Mouse (Mus musculus) heart, embryonic 12.5 days (tissue): ENCODE measurements at regions not wholly inside any gene's neighbourhood (a gene's known extent, or its start where the extent isn't known, plus 50 kb on each side); places are given as distances from the start of the nearest gene placed in this dataset.

Experiments
- ATAC-seq: fragments of 200-750 bp; cut with Nextera tagmentation; 2 replicates; pipeline ENCODE4 v1.8.0; 2017; ENCODE audit warnings: moderate TSS enrichment, moderate library complexity; ENCODE audit not compliant: insufficient number of reproducible peaks, low FRiP score
- H3K27ac ChIP-seq: fragments of 300-500 bp; sonication (generic); 2 replicates; pipeline ENCODE4 v1.5.1; 2016; ENCODE audit warnings: mild to moderate bottlenecking, moderate library complexity; ENCODE audit not compliant: poor library complexity, severe bottlenecking
- H3K27me3 ChIP-seq: fragments of 300-500 bp; sonication (generic); replicated peaks from 2 replicates; pipeline ENCODE4 v1.6.1; 2016; ENCODE audit warnings: mild to moderate bottlenecking, moderate library complexity
- H3K36me3 ChIP-seq: fragments of 300-500 bp; sonication (generic); 2 replicates; pipeline ENCODE4 v1.6.1; 2016; ENCODE audit warnings: mild to moderate bottlenecking, moderate library complexity
- H3K4me1 ChIP-seq: fragments of 300-500 bp; sonication (generic); replicated peaks from 2 replicates; pipeline ENCODE4 v1.6.1; 2016; ENCODE audit warnings: mild to moderate bottlenecking
- H3K4me2 ChIP-seq: fragments of 300-500 bp; sonication (generic); 2 replicates; pipeline ENCODE4 v1.6.1; 2016; ENCODE audit warnings: mild to moderate bottlenecking, moderate library complexity
- H3K4me3 ChIP-seq: fragments of 300-500 bp; sonication (generic); 2 replicates; pipeline ENCODE4 v1.5.1; 2016; ENCODE audit warnings: mild to moderate bottlenecking
- H3K9ac ChIP-seq: fragments of 300-500 bp; sonication (generic); 2 replicates; pipeline ENCODE4 v1.6.1; 2016; ENCODE audit warnings: mild to moderate bottlenecking, moderate library complexity
- H3K9me3 ChIP-seq: fragments of 300-500 bp; sonication (generic); replicated peaks from 2 replicates; pipeline ENCODE4 v1.6.1; 2016; ENCODE audit warnings: mild to moderate bottlenecking, moderate library complexity
- WGBS: fragments of 180-500 bp; shearing (Covaris S2); methylation state at CpG from one replicate; pipeline ENCODE4 v1.1.7; 2016; 5-methylcytosine and 5-hydroxymethylcytosine counted together

GRCm38 (mm10) chr1:33042424-33042823 lies 495.3 kb upstream of the Gm5415 start:
- Histone ChIP-seq H3K36me3 (no peaks in the 10 kb centered on the region), H3K9me3 (no peaks in the 10 kb centered on the region), H3K27me3 (no peaks in the 10 kb centered on the region), H3K4me1 (no peaks in the 10 kb centered on the region), H3K9ac (no peak overlapping the region), H3K4me2 (no peak overlapping the region), H3K27ac (no peak overlapping the region), H3K4me3 (no peak overlapping the region)
- WGBS = 53% methylated on average over 2 of the region's 2 CpGs
- no peak for ATAC-seq

GRCm38 (mm10) chr1:33040740-33041139 lies 493.6 kb upstream of the Gm5415 start:
- Histone ChIP-seq H3K4me1 (no peaks in the 10 kb centered on the region), H3K9ac (no peak overlapping the region), H3K4me2 (no peak overlapping the region), H3K27me3 (no peaks in the 10 kb centered on the region), H3K36me3 (no peaks in the 10 kb centered on the region), H3K9me3 (no peaks in the 10 kb centered on the region), H3K27ac (no peak overlapping the region), H3K4me3 (no peak overlapping the region)
- WGBS = 69% methylated on average over 4 of the region's 4 CpGs
- ATAC-seq = no peak

GRCm38 (mm10) chr1:33031991-33032390 lies 484.9 kb upstream of the Gm5415 start:
- H3K27me3 ChIP-seq = no peaks in the 10 kb centered on the region
- 65% methylated on average over 3 of the region's 3 CpGs for WGBS
- ATAC-seq = no peak
- H3K9me3 ChIP-seq = no peaks in the 10 kb centered on the region
- H3K4me2 ChIP-seq = no peak overlapping the region
- no peaks in the 10 kb centered on the region for H3K4me1 ChIP-seq
- no peak overlapping the region for H3K4me3 ChIP-seq
- no peak overlapping the region for H3K27ac ChIP-seq
- H3K9ac ChIP-seq = no peak overlapping the region
- H3K36me3 ChIP-seq = no peaks in the 10 kb centered on the region

GRCm38 (mm10) chr1:33026683-33027415 lies 479.8 kb upstream of the Gm5415 start:
- no peak for ATAC-seq
- Histone ChIP-seq H3K9ac (no peak overlapping the region), H3K4me1 (no peaks in the 10 kb centered on the region), H3K4me3 (no peak overlapping the region), H3K9me3 (no peaks in the 10 kb centered on the region), H3K4me2 (no peak overlapping the region), H3K36me3 (no peaks in the 10 kb centered on the region), H3K27ac (no peak overlapping the region), H3K27me3 (no peaks in the 10 kb centered on the region)
- 63% methylated on average over 8 of the region's 8 CpGs for WGBS

GRCm38 (mm10) chr1:33025379-33025778 lies 478.3 kb upstream of the Gm5415 start:
- Histone ChIP-seq H3K4me1 (no peaks in the 10 kb centered on the region), H3K36me3 (no peaks in the 10 kb centered on the region), H3K27me3 (no peaks in the 10 kb centered on the region), H3K27ac (no peak overlapping the region), H3K4me2 (no peak overlapping the region), H3K4me3 (no peak overlapping the region), H3K9ac (no peak overlapping the region), H3K9me3 (no peaks in the 10 kb centered on the region)
- no peak for ATAC-seq
- WGBS = 81% methylated on average over 7 of the region's 7 CpGs

- Histone ChIP-seq H3K4me1 (no peaks in the 10 kb centered on the region), H3K36me3 (no peaks in the 10 kb centered on the region), H3K4me2 (no peak overlapping the region), H3K4me3 (no peak overlapping the region), H3K27ac (no peak overlapping the region), H3K27me3 (no peaks in the 10 kb centered on the region), H3K9ac (no peak overlapping the region), H3K9me3 (no peaks in the 10 kb centered on the region)
- no peak for ATAC-seq
- 71% methylated on average over 4 of the region's 4 CpGs for WGBS
Observed at GRCm38 (mm10) chr1:33022852-33023251, 475.8 kb upstream of the Gm5415 start.

GRCm38 (mm10) chr1:33003992-33004391 lies 456.9 kb upstream of the Gm5415 start:
- Histone ChIP-seq H3K27me3 (no peaks in the 10 kb centered on the region), H3K27ac (no peak overlapping the region), H3K4me3 (no peak overlapping the region), H3K9me3 (no peaks in the 10 kb centered on the region), H3K4me1 (no peaks in the 10 kb centered on the region), H3K9ac (no peak overlapping the region), H3K4me2 (no peak overlapping the region), H3K36me3 (no peaks in the 10 kb centered on the region)
- WGBS = 78% methylated on average over 3 of the region's 3 CpGs
- ATAC-seq = no peak

GRCm38 (mm10) chr1:32964957-32965356 lies 417.9 kb upstream of the Gm5415 start:
- Histone ChIP-seq H3K27ac (no peak overlapping the region), H3K9ac (no peak overlapping the region), H3K4me2 (no peak overlapping the region), H3K27me3 (no peaks in the 10 kb centered on the region), H3K36me3 (no peaks in the 10 kb centered on the region), H3K9me3 (no peaks in the 10 kb centered on the region), H3K4me1 (no peaks in the 10 kb centered on the region), H3K4me3 (no peak overlapping the region)
- WGBS = 63% methylated on average over 3 of the region's 3 CpGs
- no peak for ATAC-seq

- Histone ChIP-seq H3K9me3 (no peaks in the 10 kb centered on the region), H3K36me3 (no peaks in the 10 kb centered on the region), H3K4me1 (no peaks in the 10 kb centered on the region), H3K27me3 (no peaks in the 10 kb centered on the region), H3K4me3 (no peak overlapping the region), H3K4me2 (no peak overlapping the region), H3K27ac (no peak overlapping the region), H3K9ac (no peak overlapping the region)
- WGBS = 79% methylated on average over 6 of the region's 6 CpGs
- ATAC-seq = no peak
Observed at GRCm38 (mm10) chr1:32959316-32959715, 412.2 kb upstream of the Gm5415 start.

GRCm38 (mm10) chr1:32946254-32946653 lies 399.2 kb upstream of the Gm5415 start:
- WGBS = 64% methylated on average over 4 of the region's 4 CpGs
- Histone ChIP-seq H3K36me3 (no peaks in the 10 kb centered on the region), H3K27me3 (no peaks in the 10 kb centered on the region), H3K9ac (no peak overlapping the region), H3K4me3 (no peak overlapping the region), H3K27ac (no peak overlapping the region), H3K4me1 (no peaks in the 10 kb centered on the region), H3K4me2 (no peak overlapping the region), H3K9me3 (no peaks in the 10 kb centered on the region)
- no peak for ATAC-seq

- H3K9ac ChIP-seq = no peak overlapping the region
- no peak overlapping the region for H3K4me3 ChIP-seq
- H3K4me2 ChIP-seq = no peak overlapping the region
- H3K9me3 ChIP-seq = no peaks in the 10 kb centered on the region
- no peak for ATAC-seq
- no peak overlapping the region for H3K27ac ChIP-seq
- H3K36me3 ChIP-seq = no peaks in the 10 kb centered on the region
- no peaks in the 10 kb centered on the region for H3K4me1 ChIP-seq
- 72% methylated on average over 3 of the region's 3 CpGs for WGBS
- no peaks in the 10 kb centered on the region for H3K27me3 ChIP-seq
Observed at GRCm38 (mm10) chr1:32930381-32930780, 383.3 kb upstream of the Gm5415 start.

- H3K9me3 ChIP-seq = no peaks in the 10 kb centered on the region
- H3K36me3 ChIP-seq = no peaks in the 10 kb centered on the region
- H3K4me2 ChIP-seq = no peak overlapping the region
- no peak overlapping the region for H3K9ac ChIP-seq
- H3K27ac ChIP-seq = no peak overlapping the region
- H3K4me3 ChIP-seq = no peak overlapping the region
- H3K27me3 ChIP-seq = no peaks in the 10 kb centered on the region
- no peaks in the 10 kb centered on the region for H3K4me1 ChIP-seq
- ATAC-seq = no peak
Observed at GRCm38 (mm10) chr1:32902437-32902836, 355.3 kb upstream of the Gm5415 start.
